Mouse (Mus musculus) adrenal gland, postnatal 4 days (tissue): ENCODE results near the gene Nuak1. TPM values are rescaled to one million over a fixed set of nuclear protein-coding genes. Genes with fewer than 3 reads are reported as not detected.
"Not testable (repeated sequence)": the region's sequence is repeated elsewhere in the genome, so short reads cannot be mapped to it uniquely, and the experiment has no call there.

Source experiments
- DNase-seq, 2 experiments: peaks; one replicate each; pipeline ENCODE4 v3.0.0; 2021 to 2022; ENCODE audit warnings: low spot score in 2 of 2, mixed read lengths in 2 of 2
- long read RNA-seq, 2 experiments: library from polyadenylated mRNA; stranded (forward); transcript quantifications; one replicate each; pipeline ENCODE4 v2.0.0; 2021
- total RNA-seq, 2 experiments: library from RNA; stranded (reverse); gene quantifications; 2 replicates each; pipeline ENCODE4 v1.2.3; 2021

The Nuak1 gene
- 10 to 100 TPM; 13.4 to 13.5 TPM for total RNA-seq
- long read RNA-seq, experiment 1, partial matches to known transcripts, result 0 of 1 reads
- long read RNA-seq, experiment 1, other reads (novel, unspliced or antisense), result 1 of 1 reads
- long read RNA-seq, experiment 2, partial matches to known transcripts, result 0 of 6 reads
- long read RNA-seq, experiment 2, other reads (novel, unspliced or antisense), result 6 of 6 reads

DNA sequence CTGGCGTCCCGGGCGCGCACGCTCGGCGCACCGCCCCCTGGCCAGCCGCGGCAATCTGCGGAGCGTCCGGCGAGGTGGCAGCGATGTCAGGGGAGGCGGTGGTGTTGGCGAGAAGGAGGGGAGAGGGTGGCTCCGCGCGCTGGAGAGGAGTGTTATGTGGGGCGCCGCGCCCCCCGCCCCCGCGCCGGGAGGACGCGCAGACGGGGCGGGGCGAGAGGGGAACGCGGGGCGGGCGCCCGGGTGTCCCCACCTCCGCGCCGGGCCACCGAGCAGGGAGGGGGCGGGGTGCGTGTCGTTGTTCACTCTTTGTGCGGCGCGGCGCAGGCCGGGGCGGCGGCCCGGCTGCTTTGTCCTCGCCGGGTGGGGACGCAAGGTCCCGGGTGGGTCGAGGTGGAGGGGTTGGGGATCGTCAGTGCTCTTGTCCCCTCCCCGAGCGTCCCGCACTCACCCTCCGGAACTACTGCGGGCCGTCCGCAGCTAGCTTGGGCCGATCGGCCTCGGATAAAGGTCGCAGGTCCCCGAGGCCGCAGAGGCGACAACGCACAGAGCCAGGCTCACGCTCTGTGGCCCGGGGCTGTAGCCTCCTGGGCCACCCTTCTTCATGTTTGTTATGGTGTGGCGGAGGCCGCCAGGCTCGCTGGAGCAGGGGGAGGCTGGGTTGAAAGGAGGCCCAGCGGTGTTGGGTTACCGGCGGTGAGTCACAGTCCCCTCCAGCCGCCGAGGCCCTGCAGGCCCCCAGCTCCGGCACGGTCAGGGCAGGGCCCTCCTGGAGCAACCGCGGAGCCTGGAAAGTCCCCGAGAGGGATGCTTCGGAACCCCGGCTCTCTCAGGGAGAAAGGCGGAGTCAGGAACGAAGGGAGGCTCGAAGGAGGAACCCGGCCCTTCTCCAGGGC is at the start of gene Nuak1:
Gene Nuak1, minus strand, starts transcription at position 57 of the 893 bp plus-strand sequence.
- peak; percentile 74 to 79 for DNase-seq

DNA sequence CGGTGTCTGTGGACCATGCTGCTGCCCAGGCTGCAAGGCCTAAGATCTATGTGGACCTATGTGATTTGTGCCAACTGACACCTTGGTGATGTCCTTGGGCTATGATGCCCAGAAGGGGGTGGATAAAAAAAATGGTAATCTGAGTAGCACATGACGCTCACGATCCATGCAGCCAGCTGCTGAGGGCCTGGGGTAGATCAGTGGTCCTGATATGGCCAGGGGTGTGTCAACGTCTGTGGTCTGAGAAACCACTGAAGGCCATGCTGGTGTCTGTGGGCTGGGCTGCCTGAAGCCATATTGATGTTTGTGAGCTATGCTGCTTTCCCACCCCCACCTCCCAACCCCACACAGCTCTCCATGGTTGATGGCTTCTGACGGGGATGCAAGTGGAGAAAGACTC is 49.7 kb upstream of the Nuak1 start:
- DNase-seq, result no peak

DNA sequence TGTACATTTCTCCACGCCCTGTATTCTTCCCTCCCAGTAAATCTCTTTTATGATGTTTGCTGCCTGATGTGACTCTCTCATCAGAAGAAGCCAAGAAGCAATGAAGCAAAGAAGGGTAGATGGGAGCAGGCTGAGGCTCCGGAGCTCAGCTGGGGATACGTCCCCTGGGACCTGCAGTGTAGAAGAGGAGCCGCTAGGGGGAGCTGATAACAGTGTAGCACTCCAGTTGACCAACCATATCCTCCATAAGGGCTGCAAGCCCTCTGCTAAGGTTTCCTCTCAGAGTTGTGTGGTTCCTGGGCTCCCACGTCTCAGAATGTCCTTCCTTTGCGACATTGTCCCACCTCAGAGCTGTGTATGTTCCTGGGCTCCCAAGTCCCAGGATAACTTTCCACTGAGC is 47.9 kb upstream of the Nuak1 start:
- DNase-seq, result peak; percentile 16 to 41

DNA sequence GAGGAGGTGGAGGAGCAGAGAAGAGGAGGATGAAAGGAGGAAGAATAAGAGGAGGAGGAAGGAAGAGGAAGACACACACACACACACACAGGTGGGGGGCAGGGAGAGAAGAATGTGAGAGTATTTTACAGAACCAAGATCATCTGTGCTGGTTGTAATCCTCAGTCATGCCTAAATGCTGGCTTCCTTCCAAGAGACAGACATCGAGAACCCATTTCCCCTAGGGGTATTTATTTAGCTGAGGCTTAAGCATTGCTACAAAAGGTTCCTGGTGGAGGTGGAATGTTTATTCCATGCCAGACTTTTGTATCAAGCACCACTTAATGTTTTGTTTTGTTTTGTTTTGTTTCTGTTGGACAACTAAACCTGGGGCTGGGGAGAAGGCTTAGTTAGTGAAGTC is 44.3 kb upstream of the Nuak1 start:
- DNase-seq, result no peak

DNA sequence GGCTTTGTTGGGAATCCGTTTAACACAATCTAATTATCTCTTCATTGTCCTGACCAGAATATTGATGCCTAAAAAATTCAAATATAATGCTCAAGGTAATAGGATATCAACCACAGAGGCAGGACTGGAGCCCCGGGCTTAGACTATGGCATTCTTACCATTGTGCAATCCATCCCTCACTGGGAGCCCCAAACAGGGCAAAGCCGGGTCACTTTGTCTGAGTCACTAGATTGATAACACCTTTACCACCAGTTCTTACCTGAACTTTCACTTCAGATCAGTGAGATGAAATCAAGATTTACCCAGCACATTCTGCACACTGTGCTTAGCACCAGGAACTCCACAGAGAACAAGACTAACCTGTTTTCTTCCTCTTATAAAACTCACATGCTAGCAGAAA is 43.2 kb upstream of the Nuak1 start:
- no peak for DNase-seq

DNA sequence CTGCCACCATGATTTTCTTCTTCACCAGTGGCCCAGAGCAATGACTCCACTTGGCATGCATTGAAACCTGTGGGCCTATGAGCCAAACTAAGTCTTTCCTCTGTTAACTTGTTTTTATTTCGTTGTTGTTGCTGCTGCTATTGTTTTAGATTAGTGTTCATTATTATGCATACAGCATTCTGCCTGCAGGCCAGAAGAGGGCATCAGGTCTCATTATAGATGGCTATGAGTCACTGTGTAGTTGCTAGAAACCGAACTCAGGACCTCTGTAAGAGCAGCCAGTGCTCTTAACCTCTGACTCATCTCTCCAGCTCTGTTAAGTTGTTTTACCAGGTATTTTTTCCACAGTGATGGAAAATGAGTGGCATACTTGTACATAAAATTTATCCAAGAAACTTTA is 42.7 kb upstream of the Nuak1 start:
- no peak for DNase-seq

DNA sequence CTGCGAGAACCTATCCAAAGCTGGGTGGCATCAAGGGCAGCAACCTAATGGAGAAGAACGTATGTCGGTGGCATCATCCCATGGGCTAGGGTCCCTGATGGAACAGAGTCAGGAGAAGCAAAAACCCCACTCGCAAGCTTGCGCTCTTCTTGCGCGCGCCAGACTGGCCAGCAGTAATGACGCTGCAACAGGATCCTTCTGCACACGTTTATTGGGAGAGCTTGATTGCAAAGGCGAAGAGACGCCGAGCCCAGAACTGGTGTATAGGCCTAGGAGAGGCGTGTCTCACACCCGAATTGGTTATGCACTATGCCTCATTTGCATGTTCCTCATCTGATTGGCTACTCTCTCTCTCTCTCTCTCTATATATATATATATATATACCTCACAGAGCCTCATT is 42.0 kb upstream of the Nuak1 start:
- DNase-seq, result not testable (repeated sequence)

DNA sequence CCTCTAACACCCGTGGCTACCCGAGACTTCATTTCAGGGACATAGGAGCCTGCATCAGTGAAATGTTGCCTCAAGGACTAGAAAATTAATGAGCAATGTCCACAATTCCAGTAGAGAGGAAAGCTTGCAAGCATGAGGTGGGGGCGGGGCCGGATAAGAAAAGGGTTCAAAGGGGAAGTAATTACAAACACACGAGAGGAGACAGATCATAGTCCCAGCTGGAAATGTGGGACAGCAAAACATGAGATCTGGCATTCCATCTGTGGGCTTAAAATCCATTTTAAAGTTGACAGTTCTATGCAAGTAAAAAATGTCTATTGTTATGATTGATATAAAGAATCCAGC is 40.9 kb upstream of the Nuak1 start:
- no peak for DNase-seq

DNA sequence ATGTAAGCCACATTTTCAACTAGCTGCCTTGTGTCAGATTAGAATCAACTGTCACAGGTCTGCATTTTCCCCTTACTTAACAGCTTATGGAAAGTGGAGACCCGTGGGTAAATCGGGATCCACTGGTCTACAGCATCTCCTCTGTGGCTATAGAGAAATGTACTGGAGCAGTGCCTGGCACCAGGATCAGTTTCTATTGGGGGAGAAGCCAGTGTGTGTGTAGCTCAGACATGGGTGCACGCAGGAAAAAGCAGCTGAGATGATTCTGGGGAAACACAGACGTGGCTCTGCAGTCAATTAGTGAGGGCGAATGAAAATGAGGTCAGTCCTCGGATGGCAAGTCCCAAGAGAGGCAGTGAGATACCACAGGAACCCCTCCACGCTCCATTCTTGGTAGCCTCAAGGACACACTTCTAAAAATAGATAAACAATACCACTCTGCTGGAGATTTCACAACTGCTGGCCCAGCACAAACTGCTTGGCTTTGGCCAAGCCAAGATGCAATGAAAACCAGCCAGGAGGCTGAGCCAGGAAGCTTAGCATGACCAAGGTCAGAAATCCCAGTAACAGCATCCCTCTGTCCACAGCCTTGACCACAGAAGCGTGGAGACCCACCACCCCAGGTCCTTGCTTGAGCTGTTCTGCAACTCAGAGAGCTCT is 40.4 kb upstream of the Nuak1 start:
- DNase-seq, result no peak

DNA sequence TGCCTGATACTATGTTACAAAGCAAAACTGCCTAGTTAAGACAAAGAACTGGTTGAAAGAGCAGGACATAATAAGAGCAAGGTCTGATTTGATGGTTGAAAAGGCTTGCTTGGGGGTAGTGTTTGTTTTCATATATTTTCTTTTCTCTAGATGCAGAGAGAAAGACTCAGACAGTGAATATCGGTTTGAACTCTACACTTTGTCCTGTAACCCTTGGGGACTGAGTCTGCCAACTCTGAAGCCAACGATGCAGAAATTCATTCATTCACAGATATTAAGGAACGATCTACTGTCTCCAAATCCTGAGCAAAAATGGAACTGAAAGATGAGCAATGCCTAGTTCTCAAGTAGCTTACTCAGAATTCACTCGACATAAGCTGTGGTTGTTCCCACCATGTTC is 39.7 kb upstream of the Nuak1 start:
- DNase-seq, result no peak

DNA sequence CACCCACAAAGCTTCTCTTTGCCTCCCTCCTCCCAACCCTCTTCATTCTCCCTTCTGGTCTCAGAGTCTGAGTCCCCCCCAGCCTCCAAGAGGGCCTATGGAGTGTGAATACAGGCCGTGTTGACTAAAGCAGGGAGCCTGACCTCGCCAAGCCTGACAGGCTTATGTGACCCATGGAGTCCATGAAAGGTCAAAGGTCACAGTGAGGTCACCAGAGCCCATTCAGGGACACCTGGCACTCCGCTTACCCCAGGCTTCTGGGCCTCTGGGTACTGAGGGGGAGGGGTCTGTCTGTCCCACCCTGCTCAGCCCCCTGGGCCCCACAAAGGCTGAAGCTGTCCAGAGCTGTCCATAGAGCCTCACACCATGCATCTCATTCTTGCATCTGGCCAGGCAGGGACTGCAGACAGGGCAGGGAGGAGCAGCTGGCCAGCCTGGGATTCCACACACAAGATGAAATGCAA is 37.2 kb upstream of the Nuak1 start:
- no peak for DNase-seq

DNA sequence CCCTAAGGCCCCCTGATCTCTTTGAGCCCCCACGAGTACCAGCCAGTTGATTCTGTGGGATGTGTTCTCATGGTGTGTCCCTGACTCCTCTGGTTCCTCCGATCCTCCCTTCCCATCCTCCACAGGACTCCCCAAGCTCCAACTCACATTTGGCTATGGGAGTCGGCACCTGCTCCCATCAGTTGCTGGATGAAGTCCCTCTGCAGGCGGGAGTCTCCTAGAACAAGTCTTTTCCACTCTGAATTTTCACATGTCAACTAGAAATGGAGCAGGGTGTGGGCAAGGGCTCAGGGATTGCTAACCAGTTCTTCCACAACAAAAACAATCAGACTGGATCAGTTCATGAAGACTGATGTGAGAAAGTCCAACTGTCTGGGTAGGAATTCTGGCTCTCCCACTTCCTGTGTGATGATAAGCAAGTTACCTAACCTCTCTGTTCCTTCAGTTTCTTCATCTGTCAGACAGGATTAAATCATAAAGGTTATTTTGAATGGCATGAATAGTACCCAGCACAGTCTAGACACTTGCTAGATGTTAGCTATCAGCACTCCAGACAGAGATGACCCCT is 36.7 kb upstream of the Nuak1 start:
- no peak for DNase-seq

DNA sequence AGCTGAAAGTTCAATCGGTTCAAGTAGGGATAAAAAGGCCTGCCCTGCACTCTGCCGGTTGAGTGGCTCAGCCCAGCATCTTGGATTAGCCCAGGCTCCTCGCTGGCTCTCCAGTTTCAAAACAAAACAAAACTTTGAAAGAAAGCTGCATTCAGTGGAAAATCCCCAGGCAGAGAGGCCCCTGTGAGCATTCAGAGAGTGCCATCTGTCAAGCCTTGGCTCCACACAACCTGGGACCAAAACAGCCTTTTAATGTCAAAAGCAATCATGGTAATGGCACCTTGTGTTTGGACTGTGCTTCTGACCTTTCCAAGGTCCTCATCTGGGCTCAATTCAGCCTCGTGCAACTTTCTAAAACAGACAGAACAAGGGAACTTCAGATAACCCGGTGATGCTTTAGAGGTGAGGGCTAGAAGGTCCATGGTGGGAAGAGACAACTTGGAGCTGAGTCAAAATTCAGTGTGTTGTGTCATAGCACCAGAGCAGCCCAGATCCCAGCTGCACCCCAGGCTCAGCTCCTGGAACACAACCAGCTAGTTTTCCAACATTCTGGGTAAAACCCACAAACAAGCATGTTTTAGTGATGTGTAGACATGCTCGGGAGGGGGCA is 27.3 kb upstream of the Nuak1 start:
- no peak for DNase-seq

DNA sequence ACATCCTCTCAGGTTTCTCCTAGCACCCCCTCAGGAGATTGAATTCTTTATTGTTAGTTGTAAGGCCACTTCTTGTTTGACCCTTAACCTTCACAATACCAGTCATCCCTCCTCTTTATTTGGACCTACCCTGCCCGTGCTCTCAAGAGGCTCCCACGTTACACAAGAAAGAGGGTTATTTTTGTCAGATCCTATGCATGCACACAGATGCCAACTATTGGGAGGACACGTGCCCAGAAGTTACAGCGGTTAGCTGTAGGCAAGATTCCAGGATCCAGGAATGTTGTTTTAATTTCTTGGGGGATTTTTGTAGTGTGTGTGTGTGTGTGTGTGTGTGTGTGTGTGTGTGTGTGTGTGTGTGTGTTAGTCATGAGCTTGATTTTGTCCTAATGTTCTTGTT is 25.1 kb upstream of the Nuak1 start:
- no peak for DNase-seq

DNA sequence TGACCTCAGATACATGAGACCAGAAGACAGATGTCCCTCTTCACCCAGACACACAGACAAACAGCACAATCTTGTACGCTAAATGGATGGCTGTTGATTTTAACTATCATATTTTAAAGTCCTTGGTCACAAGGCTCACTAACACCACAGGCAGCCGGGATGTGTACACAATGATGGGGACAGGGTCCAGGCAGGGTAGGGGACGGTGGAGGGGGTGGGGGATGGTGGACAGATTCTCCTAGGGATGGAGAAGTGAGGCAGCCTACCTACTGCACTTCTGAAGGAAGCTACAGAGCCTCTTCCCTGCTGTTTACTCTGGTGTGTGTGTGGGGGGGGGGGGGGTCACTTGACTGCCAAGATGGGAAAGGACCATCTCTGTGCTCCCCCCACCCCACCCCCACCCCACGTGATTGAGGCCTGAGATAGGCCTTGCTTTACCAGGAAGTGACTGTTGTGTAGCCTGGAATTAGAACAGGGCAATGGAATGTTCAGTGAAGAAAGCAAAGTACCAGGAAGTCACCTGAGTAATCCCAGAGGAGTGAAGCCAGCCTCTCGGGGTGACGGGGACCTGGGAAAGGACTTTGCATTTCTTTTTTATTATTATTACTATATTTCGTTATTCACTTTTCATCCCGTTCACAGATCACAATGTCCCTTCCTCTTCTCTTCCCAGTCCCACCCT is 20.2 kb upstream of the Nuak1 start:
- DNase-seq, result no peak

DNA sequence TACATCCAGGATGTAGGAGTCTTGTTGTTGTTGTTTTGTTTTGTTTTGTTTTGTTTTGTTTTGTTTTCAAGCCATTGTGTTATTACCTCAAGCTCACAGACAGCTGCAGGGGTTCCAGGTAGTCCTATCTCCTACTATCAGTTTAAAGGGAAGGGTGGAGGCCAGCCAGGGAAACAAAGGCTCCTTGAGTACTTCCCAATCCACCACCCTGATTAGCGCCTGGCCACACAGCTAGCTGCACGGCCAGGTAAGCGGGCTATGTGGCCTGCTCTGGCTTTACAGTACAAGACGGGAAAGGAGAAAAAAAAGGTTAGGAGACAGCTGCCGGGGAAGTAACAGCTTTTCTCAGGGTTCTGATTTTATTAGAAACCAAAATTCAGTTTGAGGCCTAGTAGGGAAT is 17.7 kb upstream of the Nuak1 start:
- DNase-seq, result no peak

DNA sequence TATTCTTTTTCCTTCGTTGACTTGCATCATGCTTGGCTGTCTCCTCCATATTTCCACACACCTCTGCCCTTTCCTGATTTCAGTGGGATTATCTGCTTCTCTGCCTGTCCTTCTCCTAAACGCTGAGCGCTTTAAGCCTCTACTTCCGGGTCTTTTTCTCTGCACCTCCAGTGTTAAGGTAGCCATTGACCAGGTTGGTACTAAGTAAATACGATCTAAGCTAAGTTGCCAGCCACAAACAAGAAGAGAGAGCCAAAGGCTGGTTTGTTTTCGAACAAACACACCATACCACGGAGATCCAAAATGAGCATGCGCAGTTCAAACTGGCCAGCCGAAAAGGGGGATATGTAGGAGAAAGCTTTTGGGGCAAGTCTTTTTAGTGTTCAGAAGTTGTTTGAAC is 17.1 kb upstream of the Nuak1 start:
- no peak for DNase-seq

DNA sequence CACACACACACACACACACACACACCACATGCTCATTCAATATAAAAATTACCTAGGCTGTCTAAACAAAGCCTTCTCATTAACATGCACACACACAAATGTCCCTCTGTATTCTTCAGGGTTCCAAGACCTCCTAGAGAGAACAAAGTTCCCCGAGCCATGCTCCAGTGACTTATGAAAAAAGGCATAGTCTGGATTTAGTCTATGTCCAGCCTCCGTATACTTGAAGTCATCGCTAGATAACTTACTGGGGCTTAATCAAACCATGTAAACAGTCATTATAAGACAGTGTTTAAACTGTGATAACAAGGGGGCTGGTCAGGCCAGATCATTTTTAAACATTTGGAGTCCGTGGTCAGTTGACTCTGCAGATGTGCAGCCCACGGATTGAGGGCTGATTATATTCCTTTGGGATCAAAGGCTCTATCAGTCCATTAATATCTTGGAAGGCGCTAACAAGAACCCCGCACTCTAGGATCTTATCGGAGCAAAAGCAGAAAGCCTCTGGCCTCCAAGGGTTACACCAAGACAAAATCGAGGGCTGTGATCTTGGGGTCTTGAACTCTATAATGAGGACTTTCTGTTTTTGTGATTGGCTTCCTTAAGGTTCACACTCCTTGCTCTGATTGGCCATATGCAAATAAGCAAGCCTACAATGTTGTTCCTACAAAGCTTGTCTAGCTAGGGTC is 16.4 kb upstream of the Nuak1 start:
- DNase-seq, result no peak

DNA sequence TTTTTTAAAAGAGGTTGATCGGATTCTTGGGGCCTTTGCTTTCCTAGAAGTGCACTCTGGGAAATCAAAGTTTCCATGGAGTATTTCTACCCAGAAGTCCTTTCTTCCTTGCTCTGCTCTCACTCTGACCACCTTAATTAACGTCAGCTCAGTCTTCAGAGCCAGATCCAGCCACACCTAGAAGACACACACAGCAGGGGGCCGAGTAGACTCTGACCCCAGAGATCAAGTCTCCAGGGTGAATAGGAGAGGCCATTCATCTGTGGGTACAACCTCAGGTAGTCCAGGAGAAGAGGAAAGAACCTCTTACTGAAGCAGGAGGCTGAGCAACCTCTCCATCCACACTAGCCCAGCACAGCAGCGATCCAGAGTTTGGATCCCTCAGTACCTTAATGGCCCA is 11.5 kb upstream of the Nuak1 start:
- DNase-seq, result no peak

DNA sequence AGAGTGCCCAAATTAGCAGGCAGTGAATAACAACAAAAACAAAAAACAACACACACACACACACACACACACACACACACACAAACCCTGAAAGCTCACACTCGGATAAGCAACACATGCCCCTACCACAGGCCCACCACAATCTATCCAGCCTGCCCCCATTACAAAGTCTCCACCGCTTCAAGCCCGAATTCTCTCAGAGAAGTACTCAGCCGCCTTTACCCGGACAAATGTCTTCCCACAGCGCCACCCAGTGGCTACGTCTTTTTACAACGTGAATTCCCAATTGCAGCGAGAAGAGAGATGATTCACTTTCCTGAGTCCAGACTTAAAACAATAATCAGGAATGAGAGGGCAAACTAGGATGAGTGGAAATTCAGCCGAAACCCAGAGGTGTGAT is 10.3 kb upstream of the Nuak1 start:
- peak; percentile 75 to 76 for DNase-seq
